Mouse (Mus musculus) CH12.LX (cell line): ENCODE results near the gene Pcid2. TPM values are rescaled to one million over a fixed set of nuclear protein-coding genes. Genes with fewer than 3 reads are reported as not detected.

ENCODE experiments used
- DNase-seq: peaks from one replicate; pipeline ENCODE4 v3.0.0-alpha.2; 2013; ENCODE audit errors: extremely low read depth
- H3K27ac ChIP-seq: 2 replicates; pipeline ENCODE4 v1.5.1; 2012; ENCODE audit warnings: low read depth, mild to moderate bottlenecking, control low read depth, moderate library complexity; ENCODE audit not compliant: insufficient read depth
- H3K27me3 ChIP-seq: replicated peaks from 2 replicates; pipeline ENCODE3; 2012; ENCODE audit warnings: inconsistent platforms
- H3K36me3 ChIP-seq, 2 experiments: replicated peaks in 1 of 2; 2 replicates each; pipeline versions ENCODE3 to v1.6.1; 2012; ENCODE audit warnings: inconsistent platforms in 1 of 2, low read length in 1 of 2, mild to moderate bottlenecking in 1 of 2, mixed read lengths in 1 of 2, moderate library complexity in 1 of 2; ENCODE audit not compliant: control insufficient read depth in 1 of 2, insufficient read depth in 1 of 2
- H3K4me1 ChIP-seq, 2 experiments: 2 replicates each; pipeline ENCODE4 v1.6.1; 2012; ENCODE audit warnings: inconsistent platforms in 1 of 2, moderate library complexity in 1 of 2; ENCODE audit not compliant: insufficient read depth in 2 of 2, control insufficient read depth in 1 of 2
- H3K4me2 ChIP-seq: 2 replicates; pipeline ENCODE4 v1.6.1; 2012; ENCODE audit warnings: low read depth, mild to moderate bottlenecking, control low read depth; ENCODE audit not compliant: poor library complexity, insufficient read depth, severe bottlenecking
- H3K4me3 ChIP-seq, 3 experiments: fragments of 150-350 bp in 1 of 3; sonication (generic) in 1 of 3; replicated peaks in 1 of 3; 2 replicates each; pipeline versions ENCODE3 to v1.5.1; 2011 to 2012; ENCODE audit warnings: low read depth in 2 of 3, low read length in 2 of 3, mild to moderate bottlenecking in 2 of 3, moderate library complexity in 2 of 3, control low read depth in 1 of 3, improper control_type of control experiment in 1 of 3, inconsistent platforms in 1 of 3, mixed read lengths in 1 of 3; ENCODE audit not compliant: poor library complexity in 1 of 3
- H3K79me2 ChIP-seq: replicated peaks from 2 replicates; pipeline ENCODE4 v1.6.1; 2012; ENCODE audit warnings: mild to moderate bottlenecking, moderate library complexity; ENCODE audit not compliant: control insufficient read depth, poor library complexity, insufficient read depth, severe bottlenecking; ENCODE audit errors: extremely low read depth
- H3K9ac ChIP-seq: 2 replicates; pipeline ENCODE4 v1.6.1; 2012; ENCODE audit warnings: low read depth, mild to moderate bottlenecking, control low read depth, moderate library complexity; ENCODE audit not compliant: insufficient read depth
- H3K9me3 ChIP-seq: replicated peaks from 2 replicates; pipeline ENCODE3; 2012; ENCODE audit warnings: low read length, inconsistent platforms, mixed read lengths
- BHLHE40 ChIP-seq: IDR thresholded peaks from 2 replicates; pipeline ENCODE4 v1.6.1; 2011; ENCODE audit warnings: mild to moderate bottlenecking, low read depth, low read length, improper control_type of control experiment
- CHD1 ChIP-seq: IDR thresholded peaks from 2 replicates; pipeline ENCODE4 v1.6.1; 2012; ENCODE audit warnings: low read depth, low read length, improper control_type of control experiment, inconsistent platforms
- CHD2 ChIP-seq: IDR thresholded peaks from 2 replicates; pipeline ENCODE4 v1.6.1; 2011; ENCODE audit warnings: low read length, improper control_type of control experiment
- CTCF ChIP-seq, 2 experiments: IDR thresholded peaks in 1 of 2; conservative IDR thresholded peaks in 1 of 2; 2 replicates each; pipeline ENCODE4 v1.5.1; 2011 to 2012; ENCODE audit warnings: low read depth in 2 of 2, low read length in 2 of 2, improper control_type of control experiment in 1 of 2, inconsistent platforms in 1 of 2, mild to moderate bottlenecking in 1 of 2, moderate library complexity in 1 of 2
- E2F4 ChIP-seq: IDR thresholded peaks from 2 replicates; pipeline ENCODE4 v1.6.1; 2011; ENCODE audit warnings: low read depth, low read length, improper control_type of control experiment; ENCODE audit not compliant: insufficient replicate concordance
- ELF1 ChIP-seq: IDR thresholded peaks from 2 replicates; pipeline ENCODE4 v1.6.1; 2014; ENCODE audit warnings: low read depth, mild to moderate bottlenecking, inconsistent platforms, low read length, improper control_type of control experiment
- ETS1 ChIP-seq: conservative IDR thresholded peaks from 2 replicates; pipeline ENCODE4 v1.6.1; 2012; ENCODE audit warnings: low read depth, mild to moderate bottlenecking, inconsistent platforms, low read length, improper control_type of control experiment, moderate library complexity
- GABPA ChIP-seq: IDR thresholded peaks from 2 replicates; pipeline ENCODE4 v1.6.1; 2012; ENCODE audit warnings: low read depth, low read length, improper control_type of control experiment, inconsistent platforms; ENCODE audit not compliant: insufficient replicate concordance
- JUN ChIP-seq: IDR thresholded peaks from 2 replicates; pipeline ENCODE4 v1.6.1; 2011; ENCODE audit warnings: low read depth, mild to moderate bottlenecking, low read length, improper control_type of control experiment, moderate library complexity; ENCODE audit not compliant: insufficient read depth
- JUND ChIP-seq: conservative IDR thresholded peaks from 2 replicates; pipeline ENCODE4 v1.6.1; 2011; ENCODE audit warnings: low read depth, low read length, improper control_type of control experiment
- MAX ChIP-seq: IDR thresholded peaks from 2 replicates; pipeline ENCODE4 v1.6.1; 2011; ENCODE audit warnings: low read length, improper control_type of control experiment
- MAZ ChIP-seq: IDR thresholded peaks from 2 replicates; pipeline ENCODE4 v1.6.1; 2012; ENCODE audit warnings: low read depth, mild to moderate bottlenecking, inconsistent platforms, low read length, improper control_type of control experiment, moderate library complexity
- MXI1 ChIP-seq: IDR thresholded peaks from 2 replicates; pipeline ENCODE4 v1.6.1; 2011; ENCODE audit warnings: mild to moderate bottlenecking, low read depth, low read length, improper control_type of control experiment
- MYC ChIP-seq: IDR thresholded peaks from 2 replicates; pipeline ENCODE4 v1.6.1; 2011; ENCODE audit warnings: low read depth, mild to moderate bottlenecking, improper control_type of control experiment, low read length
- NRF1 ChIP-seq: IDR thresholded peaks from 2 replicates; pipeline ENCODE4 v1.6.1; 2014; ENCODE audit warnings: low read depth, mild to moderate bottlenecking, inconsistent platforms, low read length, improper control_type of control experiment, moderate library complexity
- PAX5 ChIP-seq: IDR thresholded peaks from 2 replicates; pipeline ENCODE4 v1.6.1; 2012; ENCODE audit warnings: low read length, inconsistent platforms, mixed read lengths
- POLR2A ChIP-seq: IDR thresholded peaks from 2 replicates; pipeline ENCODE4 v1.6.1; 2011; ENCODE audit warnings: low read depth, mild to moderate bottlenecking, improper control_type of control experiment, low read length
- RAD21 ChIP-seq: IDR thresholded peaks from 2 replicates; pipeline ENCODE4 v1.6.1; 2011; ENCODE audit warnings: low read depth, mild to moderate bottlenecking, low read length, improper control_type of control experiment, moderate library complexity
- RCOR1 ChIP-seq: conservative IDR thresholded peaks from 2 replicates; pipeline ENCODE4 v1.6.1; 2012; ENCODE audit warnings: low read depth, mild to moderate bottlenecking, inconsistent platforms, low read length, improper control_type of control experiment
- SMC3 ChIP-seq: IDR thresholded peaks from 2 replicates; pipeline ENCODE4 v1.6.1; 2011; ENCODE audit warnings: low read depth, low read length, improper control_type of control experiment
- TBP ChIP-seq: conservative IDR thresholded peaks from 2 replicates; pipeline ENCODE4 v1.6.1; 2011; ENCODE audit warnings: low read depth, low read length, improper control_type of control experiment
- TCF12 ChIP-seq: IDR thresholded peaks from 2 replicates; pipeline ENCODE4 v1.6.1; 2014; ENCODE audit warnings: low read depth, mild to moderate bottlenecking, inconsistent platforms, low read length, improper control_type of control experiment
- USF1 ChIP-seq: IDR thresholded peaks from 2 replicates; pipeline ENCODE4 v1.6.1; 2014; ENCODE audit warnings: low read depth, mild to moderate bottlenecking, inconsistent platforms, low read length, improper control_type of control experiment
- USF2 ChIP-seq: conservative IDR thresholded peaks from 2 replicates; pipeline ENCODE4 v1.6.1; 2011; ENCODE audit warnings: low read depth, low read length, improper control_type of control experiment
- ZKSCAN1 ChIP-seq: IDR thresholded peaks from 2 replicates; pipeline ENCODE4 v1.6.1; 2012; ENCODE audit warnings: low read depth, inconsistent platforms, low read length, improper control_type of control experiment, borderline replicate concordance
- ZMIZ1 ChIP-seq: IDR thresholded peaks from 2 replicates; pipeline ENCODE4 v1.6.1; 2012; ENCODE audit warnings: low read depth, mild to moderate bottlenecking, inconsistent platforms, low read length, improper control_type of control experiment
- ZNF384 ChIP-seq: IDR thresholded peaks from 2 replicates; pipeline ENCODE4 v1.6.1; 2012; ENCODE audit warnings: low read depth, low read length, improper control_type of control experiment, inconsistent platforms
- dilution Hi-C: fragments of 300-500 bp; cut with MboI; formaldehyde crosslinking; loops from 2 replicates; pipeline ENCODE4 v1.14.3; 2020; ENCODE audit warnings: low sequenced_read_pairs; ENCODE audit not compliant: extremely low pct_unique_long_range_greater_than_20kb, extremely low pct_ligation_motif_present
- in situ Hi-C: fragments of 300-500 bp; cut with MboI; formaldehyde crosslinking; loops from 3 replicates; pipeline ENCODE4 v1.14.3; 2019; ENCODE audit warnings: low sequenced_read_pairs, low pct_ligation_motif_present, low pct_unique_long_range_greater_than_20kb, mixed read lengths
- polyA plus RNA-seq: library from polyadenylated mRNA; unstranded; fragments of >175 nt; gene quantifications from 2 replicates; pipeline ENCODE4 v1.2.1, GENCODE M21; 2012; ENCODE audit warnings: low read depth; ENCODE audit not compliant: insufficient read length
- total RNA-seq, 2 experiments: library from RNA; depleted of rRNA; stranded (reverse); fragments of 300-350 nt in 1 of 2; fragments of >200 nt in 1 of 2; gene quantifications; 2 replicates each; pipeline ENCODE4 v1.2.3; 2012 to 2014

The Pcid2 gene
- total and polyA plus RNA-seq, 3 experiments, result 21.6 to 32.5 (median 23.1) TPM

DNA sequence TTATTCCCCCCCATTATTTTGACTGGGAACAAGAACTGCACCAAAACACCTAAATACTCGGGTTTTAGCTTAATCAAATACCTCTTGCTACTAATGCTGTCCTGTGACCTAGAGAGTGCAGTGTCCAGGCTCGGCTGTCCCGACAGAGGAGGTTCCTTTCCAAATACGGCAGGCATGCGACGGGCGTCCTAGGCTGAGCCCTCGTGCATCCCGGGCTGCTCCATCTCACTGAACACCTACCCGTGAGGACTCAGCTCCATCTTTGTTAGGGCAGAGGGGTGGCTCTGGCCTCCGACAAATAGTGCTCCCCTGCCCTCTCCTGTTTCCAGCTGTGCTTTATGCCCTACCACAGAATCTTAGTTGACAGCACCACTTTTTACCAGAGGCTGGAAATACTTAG is 6.7 kb upstream of the Pcid2 start:
- Histone ChIP-seq H3K4me2 (no peak overlapping the region), H3K9me3 (no peaks in the 10 kb centered on the region), H3K9ac (no peak overlapping the region), H3K4me3 (no peak overlapping the region), H3K27ac (no peak overlapping the region), H3K27me3 (no peaks in the 10 kb centered on the region), H3K4me1 (peaks cover 6 to 19% of the 10 kb centered on the region in 2 experiments; a peak in 3 of 4 replicates), H3K36me3 (peaks cover 3 to 43% of the 10 kb centered on the region in 2 experiments), H3K79me2 (no peaks in the 10 kb centered on the region)
- in situ Hi-C loops (no loop called here), dilution Hi-C loops (no loop called here)
- no peak for DNase-seq
- TF ChIP-seq ZNF384 (no peak), CHD2 (no peak), E2F4 (no peak), JUN (no peak), PAX5 (no peak), TCF12 (no peak), RCOR1 (no peak), USF1 (no peak), MAX (no peak), MXI1 (no peak), TBP (no peak), SMC3 (no peak)

DNA sequence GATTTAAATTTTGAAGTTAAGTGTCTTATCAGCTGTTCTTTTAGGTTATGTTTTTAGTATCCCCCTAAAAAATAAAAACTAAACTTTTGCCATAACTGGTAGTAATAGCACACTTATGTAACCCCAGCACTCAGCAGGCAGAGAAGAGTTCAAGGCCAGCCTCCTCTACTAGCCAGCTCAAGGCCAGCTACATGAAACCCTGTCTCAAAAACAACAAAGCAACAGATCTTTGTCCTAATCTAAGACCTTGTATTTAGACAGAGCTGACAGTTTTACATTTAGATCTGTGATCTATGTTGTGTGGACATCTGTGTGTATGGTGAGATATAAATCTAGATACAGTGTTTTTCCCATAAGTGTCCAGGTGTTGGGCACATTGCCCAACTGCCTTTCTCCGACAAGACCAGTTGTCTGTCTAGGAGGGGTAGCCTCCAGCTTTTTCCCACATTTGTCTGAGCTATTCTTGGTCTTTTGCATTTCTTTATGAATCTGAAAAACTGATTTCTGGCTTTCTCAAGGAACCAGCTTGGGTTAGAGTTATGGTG is 4.2 kb upstream of the Pcid2 start:
- Histone ChIP-seq H3K4me3 (no peak overlapping the region), H3K9me3 (no peaks in the 10 kb centered on the region), H3K27me3 (no peaks in the 10 kb centered on the region), H3K4me1 (peaks cover 6 to 22% of the 10 kb centered on the region in 2 experiments; a peak in 3 of 4 replicates), H3K79me2 (peaks cover 2% of the 10 kb centered on the region; the same call in 1 of the 2 replicates), H3K4me2 (no peak overlapping the region)
- TF ChIP-seq RAD21 (no peak), USF2 (no peak), BHLHE40 (no peak), POLR2A (no peak), ZNF384 (no peak), NRF1 (no peak), MYC (no peak), CHD1 (no peak), ZKSCAN1 (no peak), ZMIZ1 (no peak), E2F4 (no peak), MAZ (no peak), JUN (no peak), GABPA (no peak), JUND (no peak), ELF1 (no peak), CTCF (conservative IDR thresholded peaks at IDR 0.05 in 1 of 2, IDR thresholded peaks at IDR 0.05 in 1 of 2; ENCODE audit: low read depth in 2 of 2, low read length in 2 of 2) (no peak), CHD2 (no peak), ETS1 (no peak)
- TF ChIP-seq, all 38 proteins: peak for 0
- DNase-seq, result no peak
- Histone ChIP-seq H3K27ac (no peak overlapping the region), H3K9ac (no peak overlapping the region), H3K36me3 (peaks cover 3 to 34% of the 10 kb centered on the region in 2 experiments)
- dilution Hi-C loops (no loop called here), in situ Hi-C loops (no loop called here)
